Mouse (Mus musculus) lung, adult 2 months (tissue): ENCODE measurements at regions not wholly inside any gene's neighbourhood (a gene's known extent, or its start where the extent isn't known, plus 50 kb on each side); places are given as distances from the start of the nearest gene placed in this dataset.

Experiments
- DNase-seq: peaks from one replicate; pipeline ENCODE4 v3.0.0; 2022
- H3K4me1 ChIP-seq: fragments of 200-500 bp; 2 replicates; pipeline ENCODE4 v1.6.1; 2011; ENCODE audit warnings: low read length; ENCODE audit not compliant: control insufficient read depth, insufficient read depth
- H3K4me3 ChIP-seq: fragments of 200-500 bp; replicated peaks from 2 replicates; pipeline ENCODE3; 2011; ENCODE audit warnings: low read depth, mild to moderate bottlenecking, control low read depth, low read length; ENCODE audit errors: extremely low read depth
- CTCF ChIP-seq: fragments of 200-500 bp; IDR thresholded peaks from 2 replicates; pipeline ENCODE4 v1.5.1; 2011; ENCODE audit warnings: mild to moderate bottlenecking, low read length, control low read depth; ENCODE audit not compliant: insufficient read depth
- POLR2A ChIP-seq: fragments of 200-500 bp; IDR thresholded peaks from 2 replicates; pipeline ENCODE4 v1.6.1; 2011; ENCODE audit warnings: low read depth, mild to moderate bottlenecking, control low read depth, low read length, borderline replicate concordance; ENCODE audit errors: extremely low read depth
- WGBS: fragments of 180-500 bp; shearing (Covaris S2); methylation state at CpG from one replicate; pipeline ENCODE4 v1.1.7; 2018; 5-methylcytosine and 5-hydroxymethylcytosine counted together

DNA sequence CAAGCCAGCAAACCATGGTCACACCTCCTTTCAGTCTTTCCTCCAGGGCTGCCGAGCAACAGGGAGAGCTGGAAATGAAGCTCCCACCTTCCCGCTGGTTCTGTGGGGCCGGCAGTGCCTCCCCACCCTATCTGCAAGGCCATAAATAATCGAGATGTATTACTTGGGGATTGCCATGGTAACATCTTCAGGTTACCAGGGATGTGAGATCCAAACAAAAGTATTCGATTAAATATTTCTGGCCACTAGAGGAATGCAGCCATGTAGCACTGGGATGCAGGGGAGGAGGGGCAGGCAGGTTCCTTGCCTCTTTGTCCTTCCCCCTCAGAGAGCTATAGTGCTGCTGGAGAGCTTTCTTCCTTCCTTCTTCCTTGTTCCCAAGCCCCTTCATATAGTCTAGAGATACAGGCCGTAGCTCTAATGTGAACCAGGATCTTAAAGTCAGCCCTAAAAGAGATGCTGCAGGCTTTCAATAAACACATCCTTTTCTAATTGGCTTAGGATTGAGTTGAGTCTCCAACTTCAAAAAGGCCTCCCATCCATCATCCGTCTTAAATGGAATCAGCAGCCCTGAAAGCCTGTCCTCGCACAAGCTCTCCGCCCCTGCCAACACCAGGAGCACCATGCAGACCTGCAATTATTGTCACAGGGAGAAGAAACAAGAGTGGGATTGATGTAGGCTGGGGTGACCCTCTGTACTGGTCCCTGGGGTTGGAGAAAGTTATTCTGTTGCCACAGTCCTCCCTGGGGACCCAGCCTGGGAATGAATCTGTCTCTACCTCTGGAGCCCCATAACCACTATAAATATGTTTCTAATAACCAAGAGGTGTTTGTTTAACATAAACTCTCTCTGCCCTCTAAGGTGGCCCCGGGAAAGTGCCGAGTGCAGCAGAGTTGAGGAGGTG, 290.6 kb upstream of the 4931429L15Rik start:
- Histone ChIP-seq H3K4me1 (no peaks in the 10 kb centered on the region), H3K4me3 (no peak overlapping the region)
- no peak for TF ChIP-seq POLR2A
- no peak for TF ChIP-seq CTCF
- DNase-seq, result no peak
- 22% methylated on average over 11 of the region's 11 CpGs for WGBS

DNA sequence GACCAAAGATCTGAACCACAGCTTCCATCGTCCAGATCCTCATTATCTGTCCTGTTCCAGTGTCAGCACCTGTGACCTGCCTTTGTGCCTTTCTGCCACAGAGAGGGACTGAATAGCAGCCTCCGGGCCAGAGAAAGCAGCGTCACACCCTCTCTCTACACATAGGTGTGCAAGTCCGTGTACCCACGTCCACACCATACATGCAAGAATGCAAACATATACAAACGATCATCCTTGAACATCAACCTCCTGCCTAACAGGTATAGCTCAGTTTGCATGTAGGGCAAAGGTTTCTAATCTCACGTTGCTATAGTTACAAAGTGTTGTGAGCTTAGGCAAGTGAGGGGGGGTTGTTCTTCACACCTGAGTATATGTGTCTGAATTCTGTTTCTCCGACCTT, 288.9 kb upstream of the 4931429L15Rik start:
- TF ChIP-seq CTCF, result no peak
- no peak for TF ChIP-seq POLR2A
- Histone ChIP-seq H3K4me3 (no peak overlapping the region), H3K4me1 (no peaks in the 10 kb centered on the region)
- no peak for DNase-seq
- WGBS, result 78% methylated on average over 8 of the region's 8 CpGs

DNA sequence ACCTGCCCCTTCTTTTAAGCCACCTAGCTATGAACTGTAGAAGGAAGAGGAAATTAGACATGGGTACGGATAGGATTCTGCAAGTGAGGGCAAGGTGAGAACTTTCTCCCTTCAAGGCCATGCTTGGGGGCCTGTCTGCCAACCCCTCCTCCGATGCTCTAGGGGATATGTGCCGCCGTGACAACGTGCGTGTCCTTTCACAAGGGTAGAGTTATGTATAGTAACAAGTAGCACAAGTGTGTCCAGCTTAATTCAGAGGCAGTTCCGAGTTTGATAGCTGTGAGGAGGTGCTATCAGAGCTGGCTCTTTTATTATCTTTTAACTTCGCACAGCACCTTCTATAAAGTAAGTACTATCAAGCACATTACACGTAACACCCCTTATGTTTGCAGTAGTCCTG, 281.0 kb upstream of the 4931429L15Rik start:
- 80% methylated on average over 9 of the region's 9 CpGs for WGBS
- H3K4me1 ChIP-seq, result no peaks in the 10 kb centered on the region
- DNase-seq, result no peak

DNA sequence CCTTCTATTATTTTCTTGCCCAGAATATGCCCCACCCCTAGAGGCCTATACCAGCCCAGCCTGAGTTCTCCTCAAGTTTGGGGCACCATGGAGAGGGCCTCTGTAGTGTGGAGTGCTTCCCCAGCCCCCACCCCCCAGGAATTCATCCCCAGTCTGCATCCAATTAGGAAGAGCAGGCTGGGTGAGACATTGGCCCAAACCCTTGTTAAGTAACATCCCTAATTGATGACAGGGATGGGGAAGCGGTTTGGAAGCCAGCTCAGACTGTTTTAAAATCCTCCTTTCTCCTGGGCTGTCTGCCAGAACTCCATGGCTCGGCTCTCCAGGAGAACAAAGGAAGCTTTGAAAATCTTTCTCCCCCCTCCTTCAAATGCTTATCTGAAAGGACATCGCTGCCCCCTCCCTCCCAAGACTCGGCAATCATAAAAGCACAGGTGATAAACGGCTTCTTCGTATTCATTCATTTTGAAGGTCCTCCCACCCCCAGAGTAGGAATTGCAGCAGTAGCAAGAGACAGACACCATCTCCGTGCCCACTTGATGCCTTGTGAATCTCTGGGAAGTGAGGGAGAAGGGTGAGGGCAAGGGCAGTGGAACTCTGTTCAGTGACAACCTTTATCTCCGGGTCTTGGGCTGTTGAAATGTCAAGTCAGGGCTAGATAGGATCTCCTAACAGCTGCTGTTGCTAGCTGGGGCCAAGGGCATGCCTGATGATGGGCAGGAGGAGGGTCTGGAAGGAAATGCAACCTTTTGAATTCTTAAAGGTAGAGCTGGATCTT, 280.3 kb upstream of the 4931429L15Rik start:
- DNase-seq, result no peak
- TF ChIP-seq POLR2A (no peak), CTCF (no peak)
- H3K4me3 ChIP-seq, result no peak overlapping the region
- H3K4me1 ChIP-seq, result no peaks in the 10 kb centered on the region
- 10% methylated on average over 8 of the region's 8 CpGs for WGBS

More for the DNA sequence above, 281.0 kb upstream of the 4931429L15Rik start:
- H3K4me3 ChIP-seq, result no peak overlapping the region
- TF ChIP-seq POLR2A (no peak), CTCF (no peak)

DNA sequence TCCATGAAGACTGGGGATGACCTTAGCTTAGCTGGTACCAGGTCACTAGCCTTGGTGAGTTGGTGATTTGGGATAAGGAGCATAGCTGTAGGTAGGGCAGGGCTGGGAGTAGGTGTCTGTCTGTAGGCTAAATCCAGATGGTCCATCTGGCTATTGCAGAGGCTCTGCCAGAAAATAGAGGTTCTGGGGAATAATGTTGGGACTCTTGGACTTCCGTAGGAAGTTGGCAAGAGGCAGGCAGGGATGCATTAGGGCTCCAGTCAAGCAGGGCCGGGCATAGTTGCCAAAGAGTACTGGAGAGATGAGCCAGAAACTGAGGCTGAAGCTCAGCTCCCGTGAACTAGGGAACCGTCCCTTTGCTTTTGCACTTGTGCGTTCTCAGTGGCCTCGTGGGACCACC, 278.7 kb upstream of the 4931429L15Rik start:
- no peak for TF ChIP-seq CTCF
- TF ChIP-seq POLR2A, result no peak
- Histone ChIP-seq H3K4me1 (no peaks in the 10 kb centered on the region), H3K4me3 (no peak overlapping the region)
- no peak for DNase-seq
- WGBS, result 86% methylated on average over 6 of the region's 6 CpGs

DNA sequence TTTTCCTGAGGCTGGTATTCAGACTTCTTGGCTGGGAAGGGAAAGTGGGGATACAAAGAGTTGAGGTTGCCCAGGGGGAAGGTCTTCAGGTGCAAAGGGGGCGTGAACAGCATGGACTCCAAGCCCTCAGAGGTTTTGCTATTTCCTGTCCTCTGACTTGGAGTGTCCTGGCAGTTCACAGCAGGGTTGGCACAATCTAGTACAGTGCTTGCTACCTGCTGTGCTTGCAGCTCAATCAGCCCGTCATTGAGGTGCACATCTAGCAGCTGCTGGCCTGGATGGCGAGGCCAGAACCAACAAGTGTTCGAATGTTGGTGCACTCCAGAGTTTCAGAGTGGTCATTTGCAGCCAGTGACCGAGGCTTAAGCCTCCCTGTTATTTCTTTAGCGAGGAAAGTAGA, 273.7 kb upstream of the 4931429L15Rik start:
- 77% methylated on average over 6 of the region's 6 CpGs for WGBS
- TF ChIP-seq POLR2A (no peak), CTCF (no peak)
- Histone ChIP-seq H3K4me3 (no peak overlapping the region), H3K4me1 (no peaks in the 10 kb centered on the region)
- no peak for DNase-seq

DNA sequence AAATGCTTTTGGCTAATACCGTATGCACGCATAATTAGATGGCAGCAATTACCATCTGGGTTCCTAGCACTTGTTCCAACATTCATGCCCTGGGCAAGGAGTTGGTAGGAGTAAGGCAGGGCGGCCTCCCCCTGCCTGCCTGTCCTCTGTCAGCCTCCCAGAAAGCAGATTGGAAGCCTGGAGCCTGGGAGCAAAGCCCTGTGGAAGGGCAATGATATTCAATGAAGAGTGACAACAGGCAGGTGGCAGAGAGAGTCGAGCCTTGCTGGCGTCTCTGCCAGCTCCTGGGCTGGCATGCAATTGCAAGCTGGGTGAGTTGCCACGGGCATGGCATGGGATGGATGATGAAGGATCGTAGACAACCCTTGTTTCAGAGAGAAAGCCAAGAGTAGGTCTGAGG, 273.1 kb upstream of the 4931429L15Rik start:
- no peak overlapping the region for H3K4me3 ChIP-seq
- TF ChIP-seq CTCF, result no peak
- no peak for TF ChIP-seq POLR2A
- no peak for DNase-seq
- no peaks in the 10 kb centered on the region for H3K4me1 ChIP-seq
- 88% methylated on average over 7 of the region's 7 CpGs for WGBS

DNA sequence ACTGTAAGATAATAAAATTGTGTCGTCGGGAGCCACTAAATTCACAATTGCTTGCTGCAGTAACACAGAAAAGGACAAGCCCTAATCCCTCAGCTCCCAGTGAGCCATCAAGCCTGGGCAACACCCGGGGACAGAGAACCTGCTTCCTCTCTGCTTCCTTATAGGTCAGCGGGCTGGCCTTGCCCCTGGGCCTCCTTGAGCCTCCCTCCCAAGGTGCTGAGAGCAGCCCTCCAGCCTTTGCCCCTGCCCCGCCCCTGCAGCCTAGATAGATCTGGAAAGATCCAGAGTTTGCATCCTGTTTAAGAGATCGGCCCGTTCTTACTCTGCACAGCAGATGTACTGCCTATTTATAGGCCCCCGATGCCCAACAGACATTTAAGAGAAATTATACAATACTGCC, 267.0 kb upstream of the 4931429L15Rik start:
- 76% methylated on average over 8 of the region's 8 CpGs for WGBS
- TF ChIP-seq POLR2A, result no peak
- no peak for TF ChIP-seq CTCF
- DNase-seq, result no peak
- Histone ChIP-seq H3K4me3 (no peak overlapping the region), H3K4me1 (no peaks in the 10 kb centered on the region)

DNA sequence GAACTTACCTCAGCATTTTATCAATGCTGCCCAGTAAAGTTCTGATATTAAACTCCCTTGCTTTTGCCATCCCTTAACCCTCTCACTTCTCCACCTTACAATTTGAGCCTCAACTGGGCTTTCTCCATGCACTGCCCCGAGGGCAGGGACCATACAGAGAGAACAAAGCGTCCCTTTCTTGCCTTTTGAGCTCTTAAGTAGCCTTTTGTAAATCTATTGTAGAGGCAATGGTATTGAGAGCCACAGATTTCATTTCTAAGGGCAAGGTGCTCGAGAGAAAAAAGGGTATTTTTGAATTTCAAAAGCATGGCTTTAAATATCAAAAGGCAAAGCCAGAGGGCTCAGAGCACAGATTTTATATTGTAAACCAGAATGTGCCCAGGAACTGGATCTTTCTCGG, 262.1 kb upstream of the 4931429L15Rik start:
- DNase-seq, result no peak
- no peak for TF ChIP-seq CTCF
- no peak for TF ChIP-seq POLR2A
- Histone ChIP-seq H3K4me3 (no peak overlapping the region), H3K4me1 (no peaks in the 10 kb centered on the region)
- WGBS, result 29% methylated on average over 4 of the region's 4 CpGs
